Mouse (Mus musculus) spleen, adult 2 months (tissue): ENCODE data around the gene Gng12. TPM values are rescaled to one million over a fixed set of nuclear protein-coding genes. Genes with fewer than 3 reads are reported as not detected.
A peak's percentile ranks its signal among the peaks of the same experiment; 100 is the strongest.

Experiments
- DNase-seq, 2 experiments: peaks; one replicate each; pipeline versions ENCODE4 v3.0.0 to v3.0.0-alpha.2; 2012 to 2021; ENCODE audit warnings: low spot score in 2 of 2, low read depth in 1 of 2
- H3K27ac ChIP-seq: fragments of 200-500 bp; 2 replicates; pipeline ENCODE4 v1.5.1; 2012; ENCODE audit warnings: low read length, inconsistent platforms; ENCODE audit not compliant: insufficient read depth
- H3K27me3 ChIP-seq: fragments of 200-500 bp; 2 replicates; pipeline ENCODE4 v1.6.1; 2012; ENCODE audit warnings: mild to moderate bottlenecking, moderate library complexity, low read length, inconsistent platforms; ENCODE audit not compliant: control insufficient read depth, insufficient read depth
- H3K36me3 ChIP-seq: fragments of 200-500 bp; 2 replicates; pipeline ENCODE4 v1.6.1; 2012; ENCODE audit warnings: mild to moderate bottlenecking, low read length, inconsistent platforms; ENCODE audit not compliant: control insufficient read depth, insufficient read depth
- H3K4me1 ChIP-seq: fragments of 200-500 bp; 2 replicates; pipeline ENCODE4 v1.6.1; 2011; ENCODE audit warnings: inconsistent platforms; ENCODE audit not compliant: control insufficient read depth, insufficient read depth, insufficient read length
- H3K4me3 ChIP-seq: fragments of 200-500 bp; 2 replicates; pipeline ENCODE4 v1.5.1; 2011; ENCODE audit warnings: mild to moderate bottlenecking, inconsistent platforms; ENCODE audit not compliant: insufficient read depth, insufficient read length; ENCODE audit errors: extremely low read depth
- CTCF ChIP-seq: fragments of 200-500 bp; IDR thresholded peaks from 2 replicates; pipeline ENCODE4 v1.5.1; 2011; ENCODE audit warnings: mild to moderate bottlenecking, inconsistent platforms; ENCODE audit not compliant: insufficient read depth, insufficient read length, insufficient replicate concordance; ENCODE audit errors: extremely low read depth
- POLR2A ChIP-seq: fragments of 200-500 bp; IDR thresholded peaks from 2 replicates; pipeline ENCODE4 v1.6.1; 2011; ENCODE audit warnings: low read depth, low read length, inconsistent platforms
- WGBS: fragments of 180-500 bp; shearing (Covaris S2); methylation state at CpG from one replicate; pipeline ENCODE4 v1.1.7; 2018; 5-methylcytosine and 5-hydroxymethylcytosine counted together
- polyA plus RNA-seq: library from polyadenylated mRNA; depleted of rRNA; stranded (reverse); fragments of >200 nt; gene quantifications from 2 replicates; pipeline ENCODE4 v1.2.3, GENCODE M21; 2012

Gene Gng12
- polyA plus RNA-seq, 1 experiment: 6.9 TPM

- TF ChIP-seq POLR2A (no peak), CTCF (no peak)
- Histone ChIP-seq H3K36me3 (no peaks in the 10 kb centered on the region), H3K4me1 (no peaks in the 10 kb centered on the region), H3K4me3 (no peak overlapping the region), H3K27me3 (no peaks in the 10 kb centered on the region), H3K27ac (no peak overlapping the region)
- no peak for DNase-seq
- WGBS: 50% methylated on average over 3 of the region's 3 CpGs
Measured at GRCm38 (mm10) chr6:66890349-66891158, 5.6 kb upstream of the Gng12 start.

GRCm38 (mm10) chr6:66893950-66894349 is 2.2 kb upstream of the Gng12 start:
- Histone ChIP-seq H3K27me3 (peaks cover 7% of the 10 kb centered on the region; the same call in 1 of the 2 replicates), H3K4me1 (peaks cover 4% of the 10 kb centered on the region), H3K4me3 (no peak overlapping the region), H3K36me3 (no peaks in the 10 kb centered on the region), H3K27ac (no peak overlapping the region)
- no peak for TF ChIP-seq CTCF
- TF ChIP-seq POLR2A: no peak
- WGBS: 79% methylated on average over 5 of the region's 5 CpGs
- no peak for DNase-seq

DNA sequence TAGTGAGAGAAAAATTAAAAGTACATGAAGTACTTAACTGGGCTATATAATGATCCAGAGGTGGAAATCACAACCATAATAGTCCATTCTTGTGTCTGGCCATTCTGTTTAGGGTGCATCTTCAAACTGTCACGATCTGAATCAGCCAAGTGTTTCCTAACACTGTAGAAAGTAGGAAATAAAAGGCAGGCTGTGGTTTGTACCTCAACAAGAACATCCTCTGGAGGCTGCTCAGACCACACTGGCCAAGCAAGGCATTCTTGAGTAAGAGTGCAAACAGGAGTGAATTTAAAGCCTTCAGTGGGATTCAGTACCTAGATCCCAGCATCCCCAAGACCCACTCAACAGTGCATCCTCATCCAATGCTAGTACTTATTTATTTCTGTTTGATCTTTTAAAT is 1.2 kb upstream of the Gng12 start:
- H3K4me1 ChIP-seq: peaks cover 4% of the 10 kb centered on the region
- H3K27me3 ChIP-seq: peaks cover 7% of the 10 kb centered on the region; the same call in 1 of the 2 replicates
- H3K4me3 ChIP-seq: no peak overlapping the region
- H3K36me3 ChIP-seq: no peaks in the 10 kb centered on the region
- H3K27ac ChIP-seq: no peak overlapping the region
- TF ChIP-seq CTCF: no peak
- no peak for TF ChIP-seq POLR2A
- peak in 1 of 2 experiments; percentile 3 for DNase-seq
- 3% methylated on average over 1 of the region's 1 CpGs for WGBS

- TF ChIP-seq CTCF (no peak), POLR2A (no peak)
- H3K27ac ChIP-seq: peak overlapping the region; percentile 50
- DNase-seq: peak in 1 of 2 experiments; percentile 2
- H3K4me1 ChIP-seq: peaks cover 4% of the 10 kb centered on the region
- no peaks in the 10 kb centered on the region for H3K36me3 ChIP-seq
- WGBS: 5% methylated on average over 25 of the region's 25 CpGs
- H3K4me3 ChIP-seq: peak overlapping the region; percentile 83
- H3K27me3 ChIP-seq: peaks cover 7% of the 10 kb centered on the region; the same call in 1 of the 2 replicates
Measured at GRCm38 (mm10) chr6:66896921-66897645, 886 bp downstream of the Gng12 start.

- no peak for DNase-seq
- 66% methylated on average over 4 of the region's 4 CpGs for whole genome bisulfite sequencing
- H3K27ac ChIP-seq: no peak overlapping the region
- H3K4me1 ChIP-seq: peaks cover 4% of the 10 kb centered on the region
- no peak overlapping the region for H3K4me3 ChIP-seq
- TF ChIP-seq CTCF (no peak), POLR2A (no peak)
- peaks cover 7% of the 10 kb centered on the region; the same call in 1 of the 2 replicates for H3K27me3 ChIP-seq
- H3K36me3 ChIP-seq: no peaks in the 10 kb centered on the region
Measured at GRCm38 (mm10) chr6:66897994-66898393, 1.8 kb downstream of the Gng12 start.

GRCm38 (mm10) chr6:66901926-66902325 is 5.7 kb downstream of the Gng12 start:
- WGBS: 91% methylated on average over 5 of the region's 5 CpGs
- no peak overlapping the region for H3K4me3 ChIP-seq
- DNase-seq: no peak

More at GRCm38 (mm10) chr6:66901926-66902325, 5.7 kb downstream of the Gng12 start:
- Histone ChIP-seq H3K27ac (no peak overlapping the region), H3K27me3 (no peaks in the 10 kb centered on the region), H3K36me3 (no peaks in the 10 kb centered on the region), H3K4me1 (peaks cover 8% of the 10 kb centered on the region; the same call in 1 of the 2 replicates)
- TF ChIP-seq POLR2A (no peak), CTCF (no peak)
